Mouse (Mus musculus): ENCODE data around the gene Iffo2.

The Iffo2 gene

DNA sequence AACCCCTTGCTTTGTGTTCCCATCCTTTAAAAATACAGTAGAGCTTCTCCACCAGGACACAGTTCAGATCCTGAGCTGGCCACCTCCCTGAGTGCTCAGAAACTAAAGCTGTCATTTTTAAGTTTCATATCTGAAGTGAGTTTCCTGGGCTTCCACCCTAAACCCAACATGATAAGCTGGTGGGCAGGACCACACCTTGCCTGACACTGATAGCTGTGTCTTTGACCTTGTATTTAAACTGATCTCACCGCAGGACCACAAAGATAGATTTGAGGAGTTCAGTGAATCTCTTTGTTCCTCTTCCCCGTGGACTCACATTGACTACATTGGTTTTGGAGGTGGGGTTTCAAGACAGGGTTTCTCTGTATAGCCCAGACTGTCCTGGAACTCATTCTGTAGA is 17.4 kb upstream of the Iffo2 start:
- in situ Hi-C loops (cut with MboI; ENCODE audit: low pct_unique_long_range_greater_than_20kb in 1 of 2, low sequenced_read_pairs in 2 of 2, unreplicated experiment in 1 of 2), result loop anchor here (25.0 kb wide), 3 partner anchors 124 to 426 kb away; partner anchors contain the start of genes Htr6 (in 1 of the 2) and Nbl1 (in 1 of the 2)

DNA sequence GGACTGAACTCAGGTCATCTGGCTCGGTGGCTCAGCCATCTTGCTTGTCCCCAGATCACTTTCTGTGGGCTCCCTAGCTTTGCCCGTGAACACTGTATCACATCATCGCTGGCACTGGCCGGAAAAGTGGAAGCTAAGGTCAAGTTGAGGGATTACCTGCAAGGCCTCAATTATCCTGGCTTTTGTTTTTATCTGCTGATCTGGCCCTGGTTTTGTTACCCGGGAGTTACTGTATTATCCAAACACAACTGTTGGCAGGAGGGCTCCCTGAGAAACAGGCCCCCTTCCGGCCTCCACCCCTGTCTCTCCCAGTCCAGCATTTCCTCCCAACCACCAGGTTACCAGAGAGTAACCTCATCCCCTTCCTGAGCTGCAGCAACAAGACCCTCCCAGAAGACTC is 11.1 kb upstream of the Iffo2 start:
- in situ Hi-C loops (cut with MboI; ENCODE audit: low pct_unique_long_range_greater_than_20kb in 1 of 2, low sequenced_read_pairs in 2 of 2, unreplicated experiment in 1 of 2), result loop anchor here (5.0 to 25.0 kb wide), 4 partner anchors 43 to 432 kb away; partner anchors contain the start of genes Htr6 (in 1 of the 2) and Nbl1 (in 1 of the 2)

DNA sequence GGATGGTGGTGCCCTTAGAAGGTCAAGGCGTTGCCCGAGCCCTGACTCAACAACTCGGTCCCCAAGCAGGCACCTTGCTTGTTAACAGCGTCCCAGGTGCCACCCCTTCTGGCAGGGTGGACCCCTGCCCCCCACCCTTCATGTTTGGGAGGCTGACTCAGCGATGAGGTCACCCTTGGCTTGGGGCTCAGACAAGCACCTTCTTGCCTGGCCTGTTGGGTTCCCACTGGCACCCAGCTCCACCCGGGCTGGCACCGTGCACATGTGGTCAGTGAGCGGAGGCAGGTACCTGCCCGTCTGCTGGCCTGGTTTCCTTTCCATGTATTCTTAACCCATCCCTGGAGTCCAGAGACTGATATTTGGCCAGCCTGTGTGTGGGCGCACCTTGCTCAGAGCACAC is 8.4 kb upstream of the Iffo2 start:
- in situ Hi-C loops (cut with MboI; ENCODE audit: low pct_unique_long_range_greater_than_20kb in 1 of 2, low sequenced_read_pairs in 2 of 2, unreplicated experiment in 1 of 2), result loop anchor here (25.0 kb wide), 3 partner anchors 115 to 435 kb away; partner anchors contain the start of genes Htr6 (in 1 of the 2) and Nbl1 (in 1 of the 2)

DNA sequence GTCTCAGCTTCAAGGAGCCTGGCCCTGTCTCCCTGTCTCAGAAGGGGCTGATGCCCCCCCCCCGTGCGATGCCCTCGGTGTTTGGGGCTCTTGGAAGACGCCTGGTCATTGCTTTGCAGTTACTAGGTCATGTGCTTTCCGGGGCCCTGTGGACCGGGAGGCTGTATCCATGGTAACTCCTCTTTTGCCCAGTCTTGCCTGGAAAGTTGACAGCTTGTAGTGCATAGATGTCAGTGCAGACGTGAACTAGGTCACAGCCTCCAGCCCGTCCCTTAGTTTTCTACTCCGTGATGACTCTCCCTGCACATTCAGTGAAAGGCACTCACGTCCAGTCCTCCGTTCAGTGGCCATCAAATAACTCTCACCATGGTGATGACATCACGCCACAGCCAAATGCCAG is 3.9 kb upstream of the Iffo2 start:
- in situ Hi-C loops (cut with MboI; ENCODE audit: low pct_unique_long_range_greater_than_20kb in 1 of 2, low sequenced_read_pairs in 2 of 2, unreplicated experiment in 1 of 2), result no loop called here

DNA sequence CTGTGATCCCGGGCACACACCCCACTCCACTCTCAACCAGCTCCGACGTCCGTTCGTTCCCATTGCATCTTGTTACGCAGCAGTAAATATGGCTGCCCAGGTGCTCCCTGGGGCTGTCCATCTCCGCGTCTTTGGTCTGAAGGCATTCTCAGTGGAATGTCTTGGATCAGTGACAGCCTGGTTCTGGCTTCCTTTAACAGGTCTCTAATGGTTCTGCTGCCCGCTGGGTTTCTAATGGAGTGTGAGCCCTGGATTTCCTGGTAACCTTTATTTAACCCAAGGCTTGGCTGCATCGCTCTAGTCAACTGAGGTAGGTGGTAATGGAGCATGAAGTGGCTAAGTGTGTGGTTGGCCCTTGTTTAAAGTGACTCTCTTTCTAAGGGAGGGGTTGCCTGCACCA is 1.7 kb downstream of the Iffo2 start:
- in situ Hi-C loops (cut with MboI; ENCODE audit: low pct_unique_long_range_greater_than_20kb in 1 of 2, low sequenced_read_pairs in 2 of 2, unreplicated experiment in 1 of 2), result no loop called here

DNA sequence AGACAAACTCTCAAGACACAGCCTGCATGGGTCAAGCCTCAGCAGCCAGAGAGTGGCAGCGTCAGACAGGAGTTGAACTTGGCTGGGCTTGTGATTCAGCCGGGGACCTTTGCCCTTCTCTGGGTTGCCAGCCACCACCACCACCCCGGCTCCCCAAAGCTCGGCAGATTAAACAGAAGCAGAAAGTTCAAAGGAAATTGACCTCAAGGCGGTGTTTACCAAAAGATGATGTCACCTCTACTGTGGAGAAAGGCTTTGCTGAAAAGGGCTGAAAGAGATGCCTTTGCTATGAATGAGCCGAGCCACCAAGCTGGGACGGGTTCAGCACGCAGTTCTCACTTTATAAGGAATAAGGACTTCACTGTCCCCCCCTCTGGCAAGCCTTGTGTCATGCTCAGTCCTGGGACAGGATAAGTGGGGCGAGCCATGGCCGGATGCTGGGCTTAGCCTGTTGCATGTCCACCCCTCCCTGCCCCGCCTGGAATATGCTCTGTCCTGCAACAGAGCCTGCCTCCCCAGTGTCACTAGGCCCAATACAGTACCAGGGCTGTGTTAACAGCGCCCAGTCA is 4.9 kb downstream of the Iffo2 start:
- in situ Hi-C loops (cut with MboI; ENCODE audit: low pct_unique_long_range_greater_than_20kb in 1 of 2, low sequenced_read_pairs in 2 of 2, unreplicated experiment in 1 of 2), result no loop called here

DNA sequence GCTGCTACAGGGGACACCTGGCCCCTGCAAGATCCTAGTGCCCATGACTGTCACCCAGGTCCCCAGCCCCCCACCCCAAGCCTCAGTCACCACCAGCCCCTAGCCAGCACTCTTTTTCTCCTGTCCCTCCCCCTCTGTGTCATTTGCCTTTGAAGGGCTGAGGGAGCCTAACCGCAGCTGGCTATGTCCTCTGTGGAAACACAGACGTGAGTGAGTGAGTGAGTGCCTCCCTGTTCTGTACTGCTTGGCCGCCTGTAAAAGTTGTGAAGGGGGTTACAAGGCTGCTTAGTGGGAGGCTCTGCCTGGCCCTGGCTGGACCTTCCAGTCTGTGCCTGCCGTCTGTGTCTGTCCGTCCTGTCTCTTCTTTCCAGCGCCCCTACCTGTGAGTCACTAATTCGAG is 5.4 kb downstream of the Iffo2 start:
- in situ Hi-C loops (cut with MboI; ENCODE audit: low pct_unique_long_range_greater_than_20kb in 1 of 2, low sequenced_read_pairs in 2 of 2, unreplicated experiment in 1 of 2), result no loop called here

DNA sequence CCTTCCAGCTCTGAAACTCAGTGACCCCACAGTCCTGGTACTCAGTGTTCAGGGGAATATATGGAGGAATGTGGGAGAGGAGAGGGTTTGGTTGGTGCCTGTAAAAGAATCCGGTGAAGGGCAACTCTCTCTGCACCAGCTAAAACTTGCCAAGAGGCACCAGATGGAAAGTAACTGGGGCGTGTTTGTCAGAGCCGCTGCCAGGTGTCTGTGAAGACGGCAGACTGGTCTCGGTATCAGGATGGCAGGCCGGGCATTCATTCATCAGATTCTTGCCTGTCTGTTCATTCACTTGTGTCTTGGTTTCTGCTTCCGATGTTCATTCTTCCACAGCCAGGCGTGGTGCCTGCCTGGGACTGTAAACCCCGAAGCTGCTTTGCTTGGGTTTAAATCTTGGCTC is 6.4 kb downstream of the Iffo2 start:
- in situ Hi-C loops (cut with MboI; ENCODE audit: low pct_unique_long_range_greater_than_20kb in 1 of 2, low sequenced_read_pairs in 2 of 2, unreplicated experiment in 1 of 2), result no loop called here

DNA sequence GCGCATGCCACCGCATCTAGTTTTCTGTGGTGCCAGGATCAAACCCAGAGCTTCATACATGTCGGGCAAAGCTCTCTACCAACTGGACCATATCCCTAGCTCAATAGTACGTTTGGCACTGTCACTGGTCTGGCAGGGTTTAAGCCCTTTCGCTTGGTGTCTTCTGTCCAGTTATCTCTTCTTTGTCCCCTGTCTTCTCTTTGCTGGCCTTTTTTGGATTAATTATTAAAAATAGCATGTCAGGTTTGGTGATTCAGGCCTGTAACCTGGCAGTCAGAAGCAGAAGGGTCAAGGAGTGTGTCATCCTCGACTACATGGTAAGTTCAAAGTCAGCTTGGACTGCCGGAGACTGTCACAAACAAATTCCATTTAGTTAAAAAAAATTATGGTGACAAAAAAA is 10.4 kb downstream of the Iffo2 start:
- in situ Hi-C loops (cut with MboI; ENCODE audit: low pct_unique_long_range_greater_than_20kb in 1 of 2, low sequenced_read_pairs in 2 of 2, unreplicated experiment in 1 of 2), result no loop called here

DNA sequence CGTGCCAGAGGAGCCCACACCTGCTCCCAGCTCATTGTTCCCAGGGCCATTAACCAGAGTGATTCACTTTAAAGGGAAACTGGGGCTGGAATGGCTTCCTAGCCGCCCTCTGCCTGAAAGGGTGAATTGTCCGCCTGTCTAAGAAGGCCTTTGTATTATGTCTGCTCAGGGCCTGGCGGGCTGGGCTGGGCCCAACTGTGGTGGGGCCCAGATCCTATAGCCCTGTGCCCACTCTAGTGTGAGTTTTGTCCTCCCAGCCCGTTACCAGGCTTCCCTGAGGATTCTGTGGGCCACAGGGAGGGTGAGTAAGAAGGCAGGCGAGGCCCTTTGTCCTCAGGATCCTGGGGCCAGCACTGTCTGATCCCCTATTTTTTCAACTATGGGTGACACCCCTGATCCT is 15.4 kb downstream of the Iffo2 start:
- in situ Hi-C loops (cut with MboI; ENCODE audit: low pct_unique_long_range_greater_than_20kb in 1 of 2, low sequenced_read_pairs in 2 of 2, unreplicated experiment in 1 of 2), result no loop called here

DNA sequence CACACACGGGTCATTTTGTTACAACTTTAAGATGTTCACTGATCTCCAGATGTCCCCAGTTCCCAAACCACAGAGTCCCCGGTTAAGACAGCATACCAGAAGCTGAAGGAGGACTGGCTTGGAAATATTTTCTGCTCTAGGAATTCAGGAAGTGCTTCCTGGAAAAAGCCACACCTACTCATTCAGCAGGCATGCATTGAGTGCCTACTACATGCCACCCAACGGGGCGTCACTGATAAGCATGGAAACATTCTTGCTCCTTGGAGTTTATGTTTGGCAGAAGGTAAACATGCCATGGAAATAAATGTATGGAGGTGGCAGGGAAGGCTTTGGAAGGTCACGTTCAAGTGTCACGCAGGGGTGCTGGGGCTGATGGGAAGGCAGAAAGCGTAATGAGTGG is 19.1 kb downstream of the Iffo2 start:
- in situ Hi-C loops (cut with MboI; ENCODE audit: low pct_unique_long_range_greater_than_20kb in 1 of 2, low sequenced_read_pairs in 2 of 2, unreplicated experiment in 1 of 2), result no loop called here

DNA sequence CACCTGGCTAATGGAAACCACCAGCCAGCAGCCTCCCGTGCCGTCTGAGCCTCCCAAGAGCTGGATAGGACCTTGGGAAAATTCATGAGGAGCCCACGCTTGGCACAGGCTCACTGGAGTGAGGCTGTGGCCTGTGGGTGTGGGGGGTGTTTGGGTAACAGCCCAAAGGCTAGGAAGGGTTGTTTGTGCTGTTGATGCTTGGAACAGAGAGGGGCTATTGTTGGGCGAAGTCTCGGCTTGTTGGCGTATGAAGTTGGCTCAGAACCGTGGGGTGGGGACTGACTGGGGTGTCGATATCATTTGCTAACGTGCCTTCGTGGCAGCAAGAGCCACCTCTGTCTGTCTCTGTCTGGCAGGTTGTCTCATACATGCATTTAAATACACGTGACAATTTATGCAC is 24.9 kb downstream of the Iffo2 start:
- in situ Hi-C loops (cut with MboI; ENCODE audit: low pct_unique_long_range_greater_than_20kb in 1 of 2, low sequenced_read_pairs in 2 of 2, unreplicated experiment in 1 of 2), result no loop called here

DNA sequence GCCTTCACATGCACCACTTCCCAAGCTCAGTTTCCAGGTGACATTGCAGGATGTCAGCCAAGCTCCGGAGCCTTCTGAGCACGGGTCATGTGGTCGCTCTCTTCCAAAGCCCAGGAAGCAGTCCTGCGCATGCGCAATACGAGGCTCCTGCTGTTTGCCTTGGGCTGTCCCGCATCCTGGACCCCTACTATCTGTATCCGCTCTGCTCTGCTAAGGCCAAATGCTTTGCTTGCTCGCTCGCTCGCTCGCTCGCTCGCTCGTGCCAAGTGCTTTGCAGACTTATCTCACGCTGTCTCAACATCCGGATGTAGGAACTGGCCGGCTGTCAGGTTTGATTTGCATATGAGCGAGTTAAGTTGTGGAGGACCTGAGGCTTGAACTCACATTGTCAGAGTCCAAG is 25.6 kb downstream of the Iffo2 start:
- in situ Hi-C loops (cut with MboI; ENCODE audit: low pct_unique_long_range_greater_than_20kb in 1 of 2, low sequenced_read_pairs in 2 of 2, unreplicated experiment in 1 of 2), result no loop called here

DNA sequence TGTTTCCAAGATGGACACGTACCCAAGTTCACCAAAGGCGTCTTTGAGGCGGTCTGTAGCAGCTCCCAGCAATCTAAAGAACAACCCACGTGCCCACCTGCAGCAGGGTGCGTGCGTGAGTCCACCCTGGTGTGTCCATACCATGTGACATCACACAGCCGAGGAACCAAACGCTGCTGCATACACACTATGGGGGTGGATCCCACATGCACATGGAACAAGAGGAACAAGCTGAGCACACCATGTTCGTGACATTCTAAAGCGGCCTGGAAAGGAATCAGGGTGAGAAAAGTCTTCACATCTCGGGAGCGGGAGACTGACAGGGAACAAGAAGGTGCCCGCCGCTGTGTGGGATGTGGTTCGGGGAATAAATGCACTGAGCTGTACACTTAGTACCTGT is 38.0 kb downstream of the Iffo2 start:
- in situ Hi-C loops (cut with MboI; ENCODE audit: low pct_unique_long_range_greater_than_20kb in 1 of 2, low sequenced_read_pairs in 2 of 2, unreplicated experiment in 1 of 2), result no loop called here

DNA sequence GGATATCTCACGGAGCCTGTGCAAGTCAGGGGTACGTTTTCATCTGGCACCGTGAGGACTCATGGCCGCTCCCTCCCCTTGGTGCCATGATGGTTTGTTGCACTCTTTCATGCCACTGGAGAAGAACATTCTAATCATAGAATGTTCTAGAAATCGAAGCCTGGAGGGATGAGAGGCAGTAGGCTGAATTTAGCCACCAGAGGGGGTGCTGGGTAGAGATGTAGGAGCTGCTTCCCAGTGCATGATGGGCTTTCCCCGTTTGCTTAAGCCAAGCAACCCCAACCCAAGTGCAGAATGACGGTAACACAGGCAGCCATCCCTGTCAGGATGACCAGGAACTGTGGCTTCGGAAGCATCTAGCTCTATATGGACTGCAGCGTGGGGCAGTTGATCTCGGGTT is 40.4 kb downstream of the Iffo2 start:
- in situ Hi-C loops (cut with MboI; ENCODE audit: low pct_unique_long_range_greater_than_20kb in 1 of 2, low sequenced_read_pairs in 2 of 2, unreplicated experiment in 1 of 2), result no loop called here

DNA sequence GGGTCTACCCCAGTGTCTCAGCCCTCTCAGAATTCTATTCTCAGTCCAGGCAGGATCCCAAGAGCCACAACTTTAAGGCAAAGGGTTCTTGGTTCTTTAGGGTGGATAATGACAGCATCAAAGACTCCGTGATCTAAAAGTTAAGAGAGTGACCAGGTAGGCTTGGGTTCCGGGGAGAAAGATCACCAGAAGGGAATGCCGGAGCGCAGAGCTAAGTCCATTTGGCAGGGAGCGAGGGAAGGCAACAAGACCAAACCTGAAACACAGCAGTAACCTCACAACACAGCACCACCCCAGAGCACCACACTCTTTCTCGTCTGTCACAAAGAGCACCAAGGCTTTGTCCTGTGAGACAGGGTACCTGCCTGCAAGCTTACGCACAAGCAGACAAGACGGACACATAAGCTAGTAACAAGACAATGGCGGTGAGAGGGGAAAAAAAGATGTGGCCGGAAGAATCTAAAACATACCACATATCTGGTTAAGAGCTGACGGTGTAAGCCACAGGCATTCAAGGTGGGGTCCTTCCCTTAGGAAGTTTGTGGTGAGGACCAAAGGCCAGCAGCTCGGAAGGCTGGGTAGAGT is 42.7 kb downstream of the Iffo2 start:
- in situ Hi-C loops (cut with MboI; ENCODE audit: low pct_unique_long_range_greater_than_20kb in 1 of 2, low sequenced_read_pairs in 2 of 2, unreplicated experiment in 1 of 2), result no loop called here

DNA sequence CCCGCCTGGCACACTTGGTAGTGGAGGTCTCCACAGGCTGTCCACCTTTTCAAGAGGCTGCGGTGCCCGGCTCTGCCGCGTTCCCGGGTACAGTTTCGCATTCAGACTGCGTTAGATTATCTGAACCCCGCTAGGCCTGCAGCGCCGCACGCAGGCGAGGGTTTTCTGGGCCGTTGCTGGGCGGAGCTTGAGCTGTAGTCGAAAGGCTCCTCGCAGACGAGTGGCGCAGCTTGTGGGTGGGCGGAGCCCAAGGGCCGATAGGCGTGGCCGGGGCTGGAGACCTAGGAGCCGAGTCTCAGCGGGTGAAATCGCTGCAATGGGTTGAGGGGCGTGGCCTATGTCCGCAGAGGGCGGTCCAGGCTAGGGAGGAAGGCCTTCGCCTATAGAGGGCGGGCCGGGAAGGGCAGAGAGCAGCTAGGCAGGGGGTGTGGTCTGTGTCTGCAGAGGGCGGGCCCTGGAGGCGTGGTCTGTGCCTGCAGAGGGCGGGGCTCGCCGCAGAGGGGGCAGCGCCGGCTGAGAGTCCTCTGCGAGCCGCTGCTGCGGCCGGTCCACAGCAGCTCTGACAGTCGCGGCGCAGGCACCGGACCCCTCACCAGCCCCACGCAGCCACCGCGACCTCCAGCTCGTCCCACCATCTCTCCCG is 43.9 kb downstream of the Iffo2 start:
- in situ Hi-C loops (cut with MboI; ENCODE audit: low pct_unique_long_range_greater_than_20kb in 1 of 2, low sequenced_read_pairs in 2 of 2, unreplicated experiment in 1 of 2), result no loop called here

DNA sequence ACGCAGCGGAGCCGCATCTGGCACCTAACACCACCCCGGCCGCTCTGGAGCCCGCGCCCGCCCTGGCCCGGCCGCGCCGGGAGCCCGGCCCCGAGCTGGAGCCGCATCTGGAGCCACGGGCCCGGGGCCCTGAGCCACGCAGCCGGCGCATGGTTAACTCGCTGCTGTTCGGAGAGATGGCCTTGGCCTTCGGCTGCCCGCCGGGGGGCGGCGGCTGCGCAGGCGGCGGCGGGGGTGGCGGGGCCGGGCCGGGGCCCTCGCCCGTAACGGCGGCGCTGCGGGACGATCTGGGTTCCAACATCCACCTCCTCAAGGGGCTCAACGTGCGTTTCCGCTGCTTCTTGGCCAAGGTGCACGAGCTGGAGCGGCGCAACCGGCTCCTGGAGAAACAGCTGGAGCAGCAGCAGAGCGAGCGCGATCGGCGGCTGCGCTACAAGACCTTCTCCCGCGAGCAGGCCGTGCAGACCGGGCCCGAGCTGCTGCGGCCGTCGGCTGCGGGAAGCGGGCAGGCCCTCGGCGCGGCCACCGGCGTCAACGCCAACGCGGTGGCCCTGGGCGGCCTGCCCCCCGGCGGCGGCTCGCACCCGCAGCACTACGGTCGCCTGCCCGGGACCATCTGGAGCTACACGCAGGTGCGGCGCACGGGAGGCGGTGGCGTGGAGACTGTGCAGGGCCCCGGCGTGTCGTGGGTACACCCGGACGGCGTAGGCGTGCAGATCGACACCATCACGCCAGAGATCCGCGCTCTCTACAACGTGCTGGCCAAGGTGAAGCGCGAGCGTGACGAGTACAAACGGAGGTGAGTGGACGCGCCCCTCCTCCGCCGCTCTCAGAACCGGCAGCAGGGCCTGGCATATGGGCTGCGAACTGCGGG is 44.7 kb downstream of the Iffo2 start:
- in situ Hi-C loops (cut with MboI; ENCODE audit: low pct_unique_long_range_greater_than_20kb in 1 of 2, low sequenced_read_pairs in 2 of 2, unreplicated experiment in 1 of 2), result loop anchor here in 1 of 2 experiments (25.0 kb wide), 1 partner anchor 1062 kb away; no protein-coding TSS in a partner anchor

DNA sequence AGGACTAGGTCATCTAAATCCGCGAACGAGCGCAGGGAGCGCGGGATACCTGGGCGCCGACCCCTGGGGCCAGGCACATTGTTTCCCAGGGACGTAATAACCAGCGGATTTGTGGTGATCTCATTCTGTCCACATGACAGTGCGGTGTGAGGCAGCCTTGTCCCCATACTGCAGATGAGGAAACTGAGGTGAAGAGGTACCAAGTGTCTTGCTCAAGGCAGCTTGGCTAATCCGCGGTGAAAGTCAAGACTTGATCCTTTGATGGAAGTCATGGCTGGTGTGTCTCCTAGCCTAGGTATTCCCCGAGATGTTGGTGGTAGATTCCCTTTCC is 45.3 kb downstream of the Iffo2 start:
- in situ Hi-C loops (cut with MboI; ENCODE audit: low pct_unique_long_range_greater_than_20kb in 1 of 2, low sequenced_read_pairs in 2 of 2, unreplicated experiment in 1 of 2), result loop anchor here in 1 of 2 experiments (25.0 kb wide), 1 partner anchor 1062 kb away; no protein-coding TSS in a partner anchor
